Mouse (Mus musculus): ENCODE measurements around the gene Zmym3.

The Zmym3 gene

GRCm38 (mm10) chrX:101420700-101421095, at the start of gene Zmym3:
Zmym3 (minus strand) TSS chrX:101420849.
- DNase-seq (ENCODE audit: low read depth, low spot score) = no peak

- DNase-seq (ENCODE audit: low read depth, low spot score) = no peak
Observed at GRCm38 (mm10) chrX:101451591-101451990, 30.9 kb upstream of the Zmym3 start.

DNA sequence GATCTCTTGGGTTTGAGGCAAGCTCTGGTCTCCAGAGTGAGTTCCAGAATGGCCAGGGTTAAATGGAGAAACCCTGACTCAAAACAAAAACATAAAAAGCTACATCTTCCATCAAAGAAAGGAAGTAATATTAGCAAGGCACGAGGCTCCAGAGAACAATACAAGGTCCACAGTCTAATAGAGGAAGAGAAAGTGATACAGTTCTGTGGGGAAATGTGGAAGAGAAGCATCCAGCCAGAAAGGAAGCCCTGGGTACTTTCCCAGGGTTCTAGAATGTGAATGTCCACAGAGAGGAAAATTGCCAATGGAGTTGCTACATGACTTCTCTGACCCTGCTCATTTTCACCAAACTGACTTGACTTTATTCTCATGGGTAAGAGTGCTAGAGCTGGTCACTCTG, 30.5 kb upstream of the Zmym3 start:
- DNase-seq (ENCODE audit: low read depth, low spot score) = no peak

- no peak for DNase-seq (ENCODE audit: low read depth, low spot score)
Observed at GRCm38 (mm10) chrX:101448886-101449475, 28.3 kb upstream of the Zmym3 start, which contains the start of gene Itgb1bp2. Itgb1bp2 (plus strand) TSS chrX:101449088.

- DNase-seq (ENCODE audit: low read depth, low spot score) = peak; percentile 15
Observed at GRCm38 (mm10) chrX:101429976-101430375, 9.3 kb upstream of the Zmym3 start.

DNA sequence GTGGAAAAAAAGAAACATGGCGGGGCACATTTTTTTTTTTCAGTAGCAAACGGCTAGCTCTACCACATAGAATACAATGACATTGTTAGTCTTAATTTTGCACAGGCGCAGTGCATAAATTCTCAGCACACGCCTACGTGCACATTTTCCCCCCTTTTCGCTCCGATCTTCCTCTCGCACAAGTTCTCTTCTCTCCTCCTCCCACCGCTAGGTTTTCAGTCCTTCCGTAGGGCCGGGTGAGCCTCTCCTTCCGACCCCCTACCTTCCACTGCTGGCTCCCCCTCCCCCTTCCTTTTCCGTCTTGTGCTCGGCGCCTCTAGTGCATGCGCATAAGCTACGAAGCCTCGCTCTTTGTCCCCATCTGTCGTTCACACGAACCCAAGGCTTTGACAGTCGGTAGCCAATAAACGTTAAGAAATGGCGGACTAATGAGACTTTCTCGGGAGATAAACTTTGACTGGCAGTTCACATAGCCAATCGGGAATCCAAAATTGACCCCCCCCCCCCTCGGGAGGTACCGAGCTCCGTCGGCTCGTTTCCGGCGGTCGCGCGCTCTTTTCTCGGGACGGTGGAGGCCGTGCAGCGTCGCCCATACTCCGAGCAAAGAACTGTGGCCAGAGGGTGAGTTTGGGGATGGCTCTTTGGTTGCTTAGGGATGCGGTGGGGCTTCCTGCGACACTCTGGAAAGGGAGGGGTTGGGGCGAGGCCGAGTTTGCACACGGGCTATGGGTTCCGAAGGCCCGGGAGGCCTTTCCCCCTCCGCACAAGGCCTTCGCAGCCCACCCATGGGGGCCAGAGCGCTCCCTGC, 8.7 kb upstream of the Zmym3 start, which contains the start of gene Nono:
Nono (plus strand) TSS at position 177 of the 808 bp plus-strand sequence.
- DNase-seq (ENCODE audit: low read depth, low spot score) = peak; percentile 96

DNA sequence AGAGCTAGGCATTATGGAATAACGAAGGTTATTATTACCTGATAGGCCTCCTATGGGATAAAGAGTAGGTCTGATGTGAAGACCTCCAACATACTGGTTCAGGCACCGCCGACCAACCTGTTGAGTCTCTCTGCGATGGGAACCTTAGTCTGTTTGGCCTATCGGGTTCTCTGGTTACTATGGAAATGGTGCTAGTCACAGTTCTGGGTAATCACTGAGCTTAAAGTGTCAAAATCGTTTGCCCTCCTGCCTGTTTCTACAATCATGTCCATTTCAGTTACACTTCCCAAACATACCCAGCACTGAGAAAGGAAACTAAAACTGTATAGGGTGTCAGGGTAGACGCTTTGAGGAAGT, 8.1 kb upstream of the Zmym3 start:
- peak; percentile 19 for DNase-seq (ENCODE audit: low read depth, low spot score)

- no peak for DNase-seq (ENCODE audit: low read depth, low spot score)
Observed at GRCm38 (mm10) chrX:101427774-101428173, 7.1 kb upstream of the Zmym3 start.

DNA sequence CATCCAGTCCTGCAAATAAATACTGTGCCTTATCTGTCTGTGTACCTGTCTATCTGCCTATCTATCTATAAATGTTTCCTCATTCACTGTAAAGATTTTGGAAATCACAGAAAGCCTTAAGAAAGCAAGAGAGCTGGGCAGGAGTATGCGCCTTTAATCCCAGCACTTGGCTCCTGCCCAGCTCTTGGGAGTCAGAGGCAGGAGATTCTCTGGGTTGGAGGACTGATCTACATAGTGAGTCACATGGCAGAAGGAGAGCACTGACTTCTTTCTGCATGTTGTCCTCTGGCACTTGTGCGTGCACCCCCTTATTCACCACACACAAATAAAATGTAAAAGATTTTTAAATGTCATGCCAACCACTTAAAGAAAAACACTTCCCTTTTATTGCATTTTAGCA, 2.8 kb upstream of the Zmym3 start:
- DNase-seq (ENCODE audit: low read depth, low spot score) = no peak

DNA sequence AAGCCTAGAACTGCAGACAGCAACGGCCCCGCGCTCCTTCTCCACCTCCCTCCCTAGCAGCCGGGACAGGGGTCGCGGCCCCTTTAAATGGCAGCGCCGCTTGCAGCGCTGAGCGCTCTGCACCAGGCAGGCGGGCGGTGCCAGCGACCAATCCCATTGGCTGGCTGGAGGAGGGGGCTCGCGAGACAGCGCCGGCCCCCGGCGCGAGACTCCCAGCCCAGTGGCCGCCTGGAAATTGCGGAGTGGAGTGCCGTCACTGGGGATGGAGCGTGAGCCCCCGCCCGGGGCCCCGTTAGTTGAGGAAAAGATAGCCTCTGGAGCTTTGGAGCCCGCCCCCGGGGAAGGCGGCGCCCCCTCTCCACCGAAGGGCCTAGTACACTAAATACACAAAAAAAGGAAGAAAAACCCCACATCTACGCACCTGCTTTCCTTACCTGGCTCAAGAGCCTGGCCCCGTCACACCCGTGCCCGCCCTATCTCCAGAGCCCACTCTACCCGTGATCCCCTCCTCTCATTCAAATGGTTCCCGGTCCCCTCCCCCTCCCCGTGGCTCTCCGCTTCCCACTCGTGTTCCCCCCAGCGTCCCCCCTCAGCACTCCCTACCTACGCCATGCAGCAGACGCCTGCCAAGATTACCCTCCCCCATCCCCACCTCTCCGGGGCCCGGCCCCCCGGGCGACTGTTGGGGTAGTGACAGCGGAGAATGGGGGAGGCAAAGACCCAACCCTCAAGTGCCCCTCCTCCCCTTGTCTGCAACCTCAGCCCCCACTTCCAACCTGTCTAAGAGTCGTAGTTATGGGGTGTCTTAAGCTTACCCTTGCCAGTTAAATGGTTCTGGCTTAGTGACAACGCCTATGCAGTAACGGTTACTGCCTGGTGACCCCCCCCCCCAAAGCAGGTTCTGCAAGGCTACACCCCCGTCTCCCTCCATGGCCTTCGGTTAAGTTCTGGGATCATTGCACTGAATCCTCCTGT, 637 bp downstream of the Zmym3 start:
- DNase-seq (ENCODE audit: low read depth, low spot score) = peak; percentile 90

DNA sequence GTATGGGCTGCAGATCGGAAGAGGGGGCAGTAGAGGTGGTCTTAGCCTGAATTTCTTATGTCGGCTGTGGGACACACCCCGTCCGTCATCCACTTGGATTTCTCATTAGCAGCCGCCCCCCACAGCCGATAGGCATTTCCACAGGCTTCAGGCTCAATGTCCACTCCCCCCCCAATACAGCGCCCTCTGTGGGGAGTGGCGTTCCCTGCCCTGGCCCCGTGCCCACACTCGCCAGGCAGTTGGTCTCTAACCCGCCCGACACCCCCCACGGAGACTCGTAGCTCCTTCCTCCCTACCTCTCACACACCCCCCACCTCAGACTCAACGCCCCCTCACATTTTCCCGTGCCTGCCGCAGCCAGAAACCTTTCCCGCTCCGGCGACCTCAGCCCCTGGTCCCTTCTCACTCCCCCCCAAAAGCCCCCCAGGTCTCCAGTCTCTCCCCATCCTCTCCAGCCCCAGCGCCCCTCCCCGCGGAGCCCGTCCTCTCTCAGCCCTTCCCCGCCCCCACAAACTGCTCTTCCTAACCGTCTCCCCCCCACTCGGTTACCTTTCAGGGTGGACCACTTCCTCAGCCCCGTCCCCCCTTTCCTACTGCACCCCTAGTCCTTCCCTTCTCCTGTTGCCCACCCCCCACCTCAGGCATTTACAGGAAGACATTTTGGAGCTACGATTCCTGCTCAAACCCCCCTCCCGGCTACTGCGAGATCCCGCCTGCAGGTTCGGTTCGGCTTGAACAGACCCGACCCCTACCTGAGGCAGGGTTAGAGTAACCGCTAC, 1.5 kb downstream of the Zmym3 start:
- peak; percentile 21 for DNase-seq (ENCODE audit: low read depth, low spot score)

DNA sequence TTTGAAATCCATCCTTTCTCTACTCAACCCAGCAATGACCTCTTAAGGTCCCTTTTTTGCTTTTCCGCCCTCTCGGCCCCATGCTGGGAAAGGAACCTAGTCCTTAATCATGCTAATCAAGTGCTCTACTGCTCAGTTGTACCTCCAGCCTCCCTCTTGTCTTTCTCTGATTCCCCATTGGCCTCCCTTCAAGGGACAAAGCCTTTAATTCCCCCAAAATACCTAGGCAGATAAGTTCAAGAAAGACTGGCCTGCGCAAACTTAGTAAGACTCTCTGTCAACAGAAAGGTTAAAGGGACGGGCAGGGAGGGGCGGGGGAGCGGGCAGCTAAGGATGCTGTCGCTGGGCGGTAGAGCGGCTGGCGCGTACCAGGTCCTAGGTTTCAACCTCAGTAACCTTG, 24.2 kb downstream of the Zmym3 start:
- no peak for DNase-seq (ENCODE audit: low read depth, low spot score)

- DNase-seq (ENCODE audit: low read depth, low spot score) = no peak
Observed at GRCm38 (mm10) chrX:101394341-101394740, 26.3 kb downstream of the Zmym3 start.

- DNase-seq (ENCODE audit: low read depth, low spot score) = no peak
Observed at GRCm38 (mm10) chrX:101388866-101389537, 31.6 kb downstream of the Zmym3 start.

DNA sequence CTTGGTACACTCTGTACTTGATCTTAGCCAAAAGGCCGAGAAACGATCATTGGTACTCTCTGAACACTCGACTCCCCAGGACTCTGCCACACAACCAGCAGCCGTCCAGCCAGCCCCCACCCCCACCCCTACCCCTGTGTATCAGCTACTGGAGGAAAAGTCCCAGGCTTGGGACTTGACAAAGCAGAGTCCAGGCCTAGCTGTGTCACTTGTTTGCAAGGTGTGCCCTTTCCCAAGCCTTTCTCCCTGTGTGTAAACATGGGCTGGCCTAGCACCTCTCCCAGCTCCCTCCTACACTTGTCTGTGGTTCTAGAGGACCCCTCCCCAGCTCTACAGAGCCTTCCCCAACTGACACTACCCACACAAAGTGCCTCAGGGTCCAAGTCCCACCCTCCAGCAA, 34.4 kb downstream of the Zmym3 start:
- no peak for DNase-seq (ENCODE audit: low read depth, low spot score)

GRCm38 (mm10) chrX:101384439-101385137, 36.1 kb downstream of the Zmym3 start:
- DNase-seq (ENCODE audit: low read depth, low spot score) = no peak

DNA sequence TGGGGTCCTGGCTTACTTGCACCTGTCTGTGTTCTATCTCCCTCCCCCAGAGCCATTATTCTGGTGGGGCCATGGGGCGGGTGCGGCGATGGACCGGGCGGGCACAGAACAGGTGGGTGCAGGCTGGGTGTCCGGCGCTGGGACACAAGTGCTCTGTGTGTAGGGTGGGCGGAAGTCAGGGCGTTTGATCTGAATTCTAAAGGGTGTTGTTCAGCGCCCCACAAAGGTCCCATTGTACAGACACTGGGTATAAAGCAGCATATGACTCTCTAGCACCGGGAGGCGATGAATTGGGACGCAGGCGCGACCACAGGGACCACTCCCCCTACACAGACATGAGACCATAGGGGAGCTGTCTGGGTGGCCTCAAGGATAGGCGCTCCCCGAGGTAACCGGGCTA, 37.2 kb downstream of the Zmym3 start:
- no peak for DNase-seq (ENCODE audit: low read depth, low spot score)

GRCm38 (mm10) chrX:101379744-101380143, 40.9 kb downstream of the Zmym3 start:
- DNase-seq (ENCODE audit: low read depth, low spot score) = no peak

- no peak for DNase-seq (ENCODE audit: low read depth, low spot score)
Observed at GRCm38 (mm10) chrX:101377076-101377475, 43.6 kb downstream of the Zmym3 start.

Measured in mesoderm, embryonic 11.5 days (tissue).